Mouse (Mus musculus) lung, postnatal 10 days (tissue): ENCODE measurements around the gene 1700031F05Rik.
"Not testable (repeated sequence)": the region's sequence is repeated elsewhere in the genome, so short reads cannot be mapped to it uniquely, and the experiment has no call there.

Experiments
- DNase-seq: peaks from one replicate; pipeline ENCODE4 v3.0.0; 2021

Gene 1700031F05Rik

DNA sequence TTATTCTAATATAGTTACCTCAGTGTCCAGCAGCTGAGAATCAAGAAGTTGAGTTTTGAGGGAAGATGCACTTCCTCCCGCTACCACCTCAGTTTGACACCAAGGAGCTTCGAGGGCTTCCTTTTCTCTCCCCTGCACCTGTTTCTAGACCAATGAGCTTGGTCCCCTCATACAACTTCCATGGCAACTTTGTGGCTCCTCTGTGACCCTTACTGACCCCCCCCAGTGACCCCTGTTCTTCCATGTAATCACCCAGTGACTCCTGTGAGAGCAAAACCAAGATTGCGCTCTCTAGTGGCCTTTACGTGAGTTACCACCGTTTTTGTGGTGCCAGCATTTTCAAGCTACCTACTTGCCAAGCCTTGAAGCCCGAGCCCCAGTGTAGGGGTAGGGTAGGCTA lies at the start of gene 1700031F05Rik:
Gene 1700031F05Rik (minus strand): TSS at position 101 of the 400 bp plus-strand sequence.
- DNase-seq = no peak

DNA sequence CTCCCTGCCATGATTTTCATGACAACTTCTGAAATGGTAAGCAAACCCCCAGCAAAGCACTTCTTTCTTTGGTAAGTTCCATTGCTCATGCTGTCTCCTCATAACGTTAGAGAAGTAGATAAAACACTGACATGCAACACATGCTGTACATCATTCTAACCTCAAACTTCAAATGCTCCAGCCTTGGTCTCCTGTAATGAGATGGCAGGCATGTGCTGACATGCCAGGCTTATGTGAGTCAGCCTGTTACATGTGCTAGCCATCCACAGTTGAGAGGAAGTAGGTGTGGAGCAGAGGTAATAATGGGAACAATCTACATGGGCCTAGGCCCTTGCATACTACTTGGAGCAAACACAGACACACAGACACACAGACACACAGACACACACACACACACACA lies 47.1 kb upstream of the 1700031F05Rik start:
- DNase-seq = not testable (repeated sequence)

DNA sequence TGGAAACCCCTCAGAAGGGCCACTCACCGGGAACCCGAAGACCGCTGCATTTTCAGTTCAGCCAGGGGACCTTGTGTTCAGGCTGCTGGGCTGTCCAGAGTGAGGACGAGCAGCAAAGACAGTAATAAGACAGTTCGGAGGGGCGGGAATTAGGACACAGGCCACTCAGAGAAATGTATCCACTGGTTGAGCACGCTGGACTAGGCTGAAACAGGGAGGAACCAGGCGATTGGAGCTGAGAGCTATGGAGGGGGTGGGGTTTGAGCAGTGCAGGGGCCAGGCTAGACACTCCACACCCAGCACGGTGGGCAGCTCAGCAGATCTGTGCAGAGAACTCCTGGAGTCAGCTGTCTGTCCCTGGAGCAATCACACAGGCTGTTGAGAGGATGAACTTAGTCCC lies 40.8 kb upstream of the 1700031F05Rik start, which contains the start of the genes Dmrtc1a and 1700011M02Rik:
Gene Dmrtc1a (minus strand): TSS at position 101 of the 400 bp plus-strand sequence.
Gene 1700011M02Rik (plus strand): TSS at position 319 of the 400 bp plus-strand sequence.
- DNase-seq = not testable (repeated sequence)

DNA sequence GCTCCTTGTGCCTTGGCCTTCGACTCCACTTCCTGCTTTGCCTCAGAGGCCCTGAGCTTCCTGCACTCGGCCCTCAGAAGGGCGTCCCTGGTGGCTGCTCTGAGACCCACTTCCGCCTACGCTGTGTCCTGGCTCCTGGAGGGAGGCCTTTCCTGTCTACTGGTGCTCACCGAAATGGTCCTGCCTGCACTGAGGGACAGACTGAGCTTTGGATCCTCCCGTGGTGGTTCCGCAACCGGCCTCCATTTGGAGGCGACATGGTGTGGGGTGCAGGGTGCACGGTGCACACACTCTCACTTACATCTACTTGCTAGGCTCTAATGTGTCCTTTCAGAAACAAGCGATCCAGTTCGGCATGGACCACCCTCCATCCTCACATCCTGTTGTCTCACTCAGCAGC lies 13.3 kb downstream of the 1700031F05Rik start, which contains the start of gene Dmrtc1c2:
Gene Dmrtc1c2 (minus strand): TSS at position 101 of the 400 bp plus-strand sequence.
- not testable (repeated sequence) for DNase-seq

DNA sequence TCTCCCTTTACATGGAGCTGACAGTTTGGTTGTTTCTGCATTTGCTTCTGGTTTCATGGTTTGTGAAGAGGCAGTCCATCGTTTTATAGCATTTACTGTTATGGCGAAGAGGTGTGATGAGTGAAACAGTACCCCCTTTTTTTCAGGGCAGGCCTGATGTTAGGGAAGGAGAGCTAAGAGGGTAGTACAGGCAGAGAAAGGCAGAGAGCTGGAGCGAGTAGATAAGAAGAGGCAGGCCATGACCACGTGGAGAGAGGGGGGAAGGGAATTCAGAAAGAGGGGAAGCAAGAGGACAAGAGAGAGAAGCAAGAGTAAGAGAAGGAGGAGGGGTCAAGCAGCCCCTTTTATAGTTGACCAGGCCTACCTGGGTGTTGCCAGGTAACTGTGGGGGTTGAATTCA lies 55.5 kb downstream of the 1700031F05Rik start:
- no peak for DNase-seq
